Mouse (Mus musculus): ENCODE data around the gene Bud31. TPM values are rescaled to one million over a fixed set of nuclear protein-coding genes. Genes with fewer than 3 reads are reported as not detected.

Gene Bud31
- polyA plus RNA-seq, 1 experiment from 2014 or later = 171 TPM

GRCm38 (mm10) chr5:145166536-145167305 is 26.6 kb downstream of the Bud31 start, which contains the start of the genes Ptcd1 and Cpsf4:
Gene Ptcd1 (minus strand): TSS chr5:145167108.
Gene Cpsf4 (plus strand): TSS chr5:145167213.
- Histone ChIP-seq H3K4me3 (peak within 1 kb of the TSS; percentile 99), H3K9me3 (replicated peaks) (no peaks in the 10 kb centered on the region), H3K9ac (peak within 1 kb of the TSS; percentile 98), H3K4me2 (peak within 1 kb of the TSS; percentile 76), H3K27me3 (replicated peaks) (no peaks in the 10 kb centered on the region), H3K4me1 (peaks cover 41% of the 10 kb centered on the region), H3K27ac (peak within 1 kb of the TSS; percentile 90), H3K36me3 (peaks cover 57% of the 10 kb centered on the region)
- WGBS (ENCODE audit: insufficient replicate concordance) = under 1% methylated on average over 51 of the region's 51 CpGs
- ATAC-seq = peak; percentile 95

GRCm38 (mm10) chr5:145167306-145167661 is 27.1 kb downstream of the Bud31 start:
- Histone ChIP-seq H3K4me1 (peaks cover 41% of the 10 kb centered on the region), H3K9me3 (replicated peaks) (no peaks in the 10 kb centered on the region), H3K9ac (peak overlapping the region; percentile 98), H3K27ac (peak overlapping the region; percentile 90), H3K4me3 (peak overlapping the region; percentile 99), H3K27me3 (replicated peaks) (no peaks in the 10 kb centered on the region), H3K36me3 (peaks cover 58% of the 10 kb centered on the region), H3K4me2 (peak overlapping the region; percentile 76)
- 0% methylated on average over 28 of the region's 28 CpGs for WGBS (ENCODE audit: insufficient replicate concordance)
- ATAC-seq = peak; percentile 10

GRCm38 (mm10) chr5:145178461-145178980 is 38.4 kb downstream of the Bud31 start:
- Histone ChIP-seq H3K36me3 (peaks cover 100% of the 10 kb centered on the region), H3K9ac (no peak overlapping the region), H3K4me3 (no peak overlapping the region), H3K4me1 (no peaks in the 10 kb centered on the region), H3K27me3 (replicated peaks) (no peaks in the 10 kb centered on the region), H3K9me3 (replicated peaks) (no peaks in the 10 kb centered on the region), H3K27ac (0 out of 2 replicates have a peak overlapping the region, but pooled peaks have one; percentile 21), H3K4me2 (no peak overlapping the region)
- WGBS (ENCODE audit: insufficient replicate concordance) = 78% methylated on average over 18 of the region's 18 CpGs
- ATAC-seq = no peak

GRCm38 (mm10) chr5:145185244-145185643 is 45.1 kb downstream of the Bud31 start:
- no peak for ATAC-seq
- Histone ChIP-seq H3K36me3 (peaks cover 89% of the 10 kb centered on the region), H3K9me3 (replicated peaks) (no peaks in the 10 kb centered on the region), H3K27me3 (replicated peaks) (no peaks in the 10 kb centered on the region), H3K9ac (no peak overlapping the region), H3K27ac (no peak overlapping the region), H3K4me1 (peaks cover 21% of the 10 kb centered on the region), H3K4me2 (no peak overlapping the region), H3K4me3 (no peak overlapping the region)
- WGBS (ENCODE audit: insufficient replicate concordance) = 79% methylated on average over 2 of the region's 2 CpGs

GRCm38 (mm10) chr5:145189416-145189815 is 49.3 kb downstream of the Bud31 start:
- Histone ChIP-seq H3K27me3 (replicated peaks) (no peaks in the 10 kb centered on the region), H3K36me3 (peaks cover 57% of the 10 kb centered on the region), H3K9me3 (replicated peaks) (no peaks in the 10 kb centered on the region), H3K4me2 (peak overlapping the region; percentile 89), H3K27ac (peak overlapping the region; percentile 76), H3K9ac (peak overlapping the region; percentile 89; the same call in 1 of the 2 replicates), H3K4me3 (peak overlapping the region; percentile 93), H3K4me1 (peaks cover 34% of the 10 kb centered on the region)
- 45% methylated on average over 6 of the region's 6 CpGs for WGBS (ENCODE audit: insufficient replicate concordance)
- peak; percentile 55; the same call in 1 of the 2 replicates for ATAC-seq

- peak overlapping the region; percentile 76 for H3K27ac ChIP-seq
- H3K9ac ChIP-seq = peak overlapping the region; percentile 89
- H3K36me3 ChIP-seq = peaks cover 57% of the 10 kb centered on the region
- H3K9me3 ChIP-seq (replicated peaks) = no peaks in the 10 kb centered on the region
- 24% methylated on average over 5 of the region's 5 CpGs for WGBS (ENCODE audit: insufficient replicate concordance)
- peak overlapping the region; percentile 89 for H3K4me2 ChIP-seq
- H3K4me3 ChIP-seq = peak overlapping the region; percentile 93
- no peaks in the 10 kb centered on the region for H3K27me3 ChIP-seq (replicated peaks)
- ATAC-seq = peak; percentile 50
- H3K4me1 ChIP-seq = peaks cover 34% of the 10 kb centered on the region
These were observed 50.2 kb downstream of the Bud31 start for GRCm38 (mm10) chr5:145190373-145190772.

GRCm38 (mm10) chr5:145190875-145191798 is 51.0 kb downstream of the Bud31 start:
- under 1% methylated on average over 41 of the region's 41 CpGs for WGBS (ENCODE audit: insufficient replicate concordance)
- H3K4me2 ChIP-seq = peak overlapping the region; percentile 89
- H3K9me3 ChIP-seq (replicated peaks) = no peaks in the 10 kb centered on the region
- peak overlapping the region; percentile 89 for H3K9ac ChIP-seq
- no peaks in the 10 kb centered on the region for H3K27me3 ChIP-seq (replicated peaks)
- peaks cover 34% of the 10 kb centered on the region for H3K4me1 ChIP-seq
- peaks cover 57% of the 10 kb centered on the region for H3K36me3 ChIP-seq
- peak overlapping the region; percentile 93 for H3K4me3 ChIP-seq
- ATAC-seq = peak; percentile 86
- peak overlapping the region; percentile 76 for H3K27ac ChIP-seq

- ATAC-seq = no peak
- Histone ChIP-seq H3K4me1 (peaks cover 30% of the 10 kb centered on the region), H3K9me3 (replicated peaks) (no peaks in the 10 kb centered on the region), H3K27ac (peak within 1 kb of the TSS; percentile 76), H3K4me2 (peak within 1 kb of the TSS; percentile 89), H3K4me3 (peak within 1 kb of the TSS; percentile 93), H3K27me3 (replicated peaks) (no peaks in the 10 kb centered on the region), H3K9ac (peak within 1 kb of the TSS; percentile 89), H3K36me3 (peaks cover 54% of the 10 kb centered on the region)
- 83% methylated on average over 2 of the region's 2 CpGs for WGBS (ENCODE audit: insufficient replicate concordance)
These were observed 51.8 kb downstream of the Bud31 start, which contains the start of gene Atp5j2 for GRCm38 (mm10) chr5:145191962-145192361. Gene Atp5j2 (minus strand): TSS chr5:145192062.

Other genes starting within 250 kb of the Bud31 start
- 4.2 and 4.7 TPM in 2 replicates for gene Smurf1, start 174.5 kb upstream of the Bud31 start, polyA plus RNA-seq (2016; fragmentation: Nextera tagmentation; extraction: Ambion mirVana)
- gene Gm4871, start 107.6 kb upstream of the Bud31 start, polyA plus RNA-seq (2016; fragmentation: Nextera tagmentation; extraction: Ambion mirVana) = not detected in 2 replicates
- gene 1700018F24Rik, start 97.4 kb upstream of the Bud31 start, polyA plus RNA-seq (2016; fragmentation: Nextera tagmentation; extraction: Ambion mirVana) = not detected in 2 replicates
- gene Arpc1a, start 56.5 kb upstream of the Bud31 start, polyA plus RNA-seq (2016; fragmentation: Nextera tagmentation; extraction: Ambion mirVana) = 74.5 and 75.5 TPM in 2 replicates
- 0.05 TPM in 2 replicates for gene Kpna7, start 56.3 kb upstream of the Bud31 start, polyA plus RNA-seq (2016; fragmentation: Nextera tagmentation; extraction: Ambion mirVana)
- 175 and 180 TPM in 2 replicates for gene Arpc1b, start 26.1 kb upstream of the Bud31 start, polyA plus RNA-seq (2016; fragmentation: Nextera tagmentation; extraction: Ambion mirVana)
- 78.0 and 80.6 TPM in 2 replicates for gene Pdap1, start 124 bp upstream of the Bud31 start, polyA plus RNA-seq (2016; fragmentation: Nextera tagmentation; extraction: Ambion mirVana)
- gene Ptcd1, start 26.7 kb downstream of the Bud31 start, polyA plus RNA-seq (2016; fragmentation: Nextera tagmentation; extraction: Ambion mirVana) = 12.2 and 12.6 TPM in 2 replicates
- 39.0 and 39.1 TPM in 2 replicates for gene Cpsf4, start 26.9 kb downstream of the Bud31 start, polyA plus RNA-seq (2016; fragmentation: Nextera tagmentation; extraction: Ambion mirVana)
- gene Atp5j2, start 51.7 kb downstream of the Bud31 start, polyA plus RNA-seq (2016; fragmentation: Nextera tagmentation; extraction: Ambion mirVana) = 460 and 491 TPM in 2 replicates
- 5.8 TPM in 2 replicates for gene Zkscan14, start 61.5 kb downstream of the Bud31 start, polyA plus RNA-seq (2016; fragmentation: Nextera tagmentation; extraction: Ambion mirVana)
- 5.3 and 5.9 TPM in 2 replicates for gene Zkscan5, start 64.2 kb downstream of the Bud31 start, polyA plus RNA-seq (2016; fragmentation: Nextera tagmentation; extraction: Ambion mirVana)
- gene Zfp655, start 91.4 kb downstream of the Bud31 start, polyA plus RNA-seq (2016; fragmentation: Nextera tagmentation; extraction: Ambion mirVana) = 24.7 and 25.3 TPM in 2 replicates
- 0.32 and 0.39 TPM in 2 replicates for gene Zscan25, start 140.1 kb downstream of the Bud31 start, polyA plus RNA-seq (2016; fragmentation: Nextera tagmentation; extraction: Ambion mirVana)
- gene Cyp3a57, start 204.9 kb downstream of the Bud31 start, polyA plus RNA-seq (2016; fragmentation: Nextera tagmentation; extraction: Ambion mirVana) = not detected in 2 replicates

Measured in liver, embryonic 12.5 days (tissue).